Mouse (Mus musculus) MEL (cell line): ENCODE measurements around the gene Slc35b2. TPM values are rescaled to one million over a fixed set of nuclear protein-coding genes. Genes with fewer than 3 reads are reported as not detected.

ENCODE experiments used
- DNase-seq: peaks from one replicate; pipeline ENCODE4 v3.0.0; 2011; ENCODE audit warnings: low read depth, low spot score
- H3K27ac ChIP-seq: 2 replicates; pipeline ENCODE4 v1.5.1; 2012; ENCODE audit warnings: low read depth, mild to moderate bottlenecking, control low read depth, low read length, moderate library complexity; ENCODE audit not compliant: control insufficient read depth
- H3K27me3 ChIP-seq, 2 experiments: fragments of 150-350 bp in 1 of 2; sonication (generic) in 1 of 2; 2 replicates each; pipeline ENCODE4 v1.6.1; 2012; ENCODE audit warnings: low read length in 2 of 2, mild to moderate bottlenecking in 2 of 2, improper control_type of control experiment in 1 of 2, moderate library complexity in 1 of 2; ENCODE audit not compliant: insufficient read depth in 2 of 2, control insufficient read depth in 1 of 2
- H3K36me3 ChIP-seq, 2 experiments: 2 replicates each; pipeline ENCODE4 v1.6.1; 2012 to 2014; ENCODE audit warnings: low read length in 2 of 2, improper control_type of control experiment in 1 of 2, inconsistent platforms in 1 of 2, mild to moderate bottlenecking in 1 of 2; ENCODE audit not compliant: insufficient read depth in 2 of 2, control insufficient read depth in 1 of 2
- H3K4me1 ChIP-seq, 2 experiments: fragments of 150-350 bp in 1 of 2; sonication (generic) in 1 of 2; 2 replicates each; pipeline ENCODE4 v1.6.1; 2012; ENCODE audit warnings: low read length in 2 of 2, improper control_type of control experiment in 1 of 2, mild to moderate bottlenecking in 1 of 2; ENCODE audit not compliant: insufficient read depth in 2 of 2, control insufficient read depth in 1 of 2
- H3K4me3 ChIP-seq, 2 experiments: fragments of 150-350 bp in 1 of 2; sonication (generic) in 1 of 2; 2 replicates each; pipeline ENCODE4 v1.5.1; 2012; ENCODE audit warnings: low read depth in 2 of 2, low read length in 2 of 2, mild to moderate bottlenecking in 2 of 2, moderate library complexity in 2 of 2, control low read depth in 1 of 2, improper control_type of control experiment in 1 of 2; ENCODE audit not compliant: control insufficient read depth in 1 of 2, insufficient read depth in 1 of 2
- H3K79me2 ChIP-seq: 2 replicates; pipeline ENCODE4 v1.6.1; 2012; ENCODE audit warnings: mild to moderate bottlenecking, low read length, moderate library complexity; ENCODE audit not compliant: control insufficient read depth, poor library complexity, insufficient read depth
- H3K9ac ChIP-seq: 2 replicates; pipeline ENCODE4 v1.6.1; 2012; ENCODE audit warnings: low read depth, mild to moderate bottlenecking, control low read depth, low read length, moderate library complexity; ENCODE audit not compliant: control insufficient read depth, poor library complexity, severe bottlenecking
- H3K9me3 ChIP-seq: fragments of 150-350 bp; sonication (generic); replicated peaks from 2 replicates; pipeline ENCODE4 v1.6.1; 2012; ENCODE audit warnings: mild to moderate bottlenecking, low read length, improper control_type of control experiment, moderate library complexity; ENCODE audit not compliant: insufficient read depth
- CHD1 ChIP-seq: IDR thresholded peaks from 2 replicates; pipeline ENCODE4 v1.6.1; 2012; ENCODE audit warnings: low read depth, mild to moderate bottlenecking, inconsistent platforms, low read length, improper control_type of control experiment
- ELF1 ChIP-seq: IDR thresholded peaks from 2 replicates; pipeline ENCODE4 v1.6.1; 2014; ENCODE audit warnings: low read depth, mild to moderate bottlenecking, inconsistent platforms, low read length, improper control_type of control experiment, moderate library complexity
- EP300 ChIP-seq, 2 experiments: IDR thresholded peaks; 2 replicates each; pipeline ENCODE4 v1.6.1; 2011; ENCODE audit warnings: improper control_type of control experiment in 2 of 2, low read length in 2 of 2, low read depth in 1 of 2, mild to moderate bottlenecking in 1 of 2
- GATA1 ChIP-seq: IDR thresholded peaks from 2 replicates; pipeline ENCODE4 v1.6.1; 2011; ENCODE audit warnings: low read depth, low read length, improper control_type of control experiment
- HCFC1 ChIP-seq: IDR thresholded peaks from 2 replicates; pipeline ENCODE4 v1.6.1; 2012; ENCODE audit warnings: low read depth, mild to moderate bottlenecking, inconsistent platforms, low read length, improper control_type of control experiment, moderate library complexity
- JUND ChIP-seq: IDR thresholded peaks from 2 replicates; pipeline ENCODE4 v1.6.1; 2011; ENCODE audit warnings: low read depth, mild to moderate bottlenecking, improper control_type of control experiment, low read length
- KAT2A ChIP-seq: conservative IDR thresholded peaks from 2 replicates; pipeline ENCODE4 v1.6.1; 2012; ENCODE audit warnings: low read depth, low read length, improper control_type of control experiment, inconsistent platforms
- MAZ ChIP-seq: IDR thresholded peaks from 2 replicates; pipeline ENCODE4 v1.6.1; 2012; ENCODE audit warnings: low read depth, mild to moderate bottlenecking, inconsistent platforms, low read length, improper control_type of control experiment
- MEF2A ChIP-seq: IDR thresholded peaks from 2 replicates; pipeline ENCODE4 v1.6.1; 2014; ENCODE audit warnings: low read depth, mild to moderate bottlenecking, inconsistent platforms, low read length, improper control_type of control experiment; ENCODE audit not compliant: poor library complexity, insufficient replicate concordance, severe bottlenecking; ENCODE audit errors: extremely low read depth
- MXI1 ChIP-seq: IDR thresholded peaks from 2 replicates; pipeline ENCODE4 v1.6.1; 2011; ENCODE audit warnings: mild to moderate bottlenecking, low read depth, low read length, improper control_type of control experiment
- MYB ChIP-seq: IDR thresholded peaks from 2 replicates; pipeline ENCODE4 v1.6.1; 2011; ENCODE audit warnings: mild to moderate bottlenecking, low read depth, low read length, improper control_type of control experiment
- MYC ChIP-seq: IDR thresholded peaks from 2 replicates; pipeline ENCODE4 v1.6.1; 2011; ENCODE audit warnings: low read depth, mild to moderate bottlenecking, low read length, improper control_type of control experiment, moderate library complexity
- NELFE ChIP-seq: IDR thresholded peaks from 2 replicates; pipeline ENCODE4 v1.6.1; 2011; ENCODE audit warnings: low read depth, low read length, improper control_type of control experiment
- NRF1 ChIP-seq: IDR thresholded peaks from 2 replicates; pipeline ENCODE4 v1.6.1; 2014; ENCODE audit warnings: low read depth, mild to moderate bottlenecking, inconsistent platforms, low read length, improper control_type of control experiment, moderate library complexity; ENCODE audit not compliant: poor library complexity, insufficient read depth, severe bottlenecking
- POLR2A ChIP-seq, 2 experiments: IDR thresholded peaks; 2 replicates each; pipeline ENCODE4 v1.6.1; 2011 to 2012; ENCODE audit warnings: low read length in 2 of 2, mild to moderate bottlenecking in 2 of 2, control low read depth in 1 of 2, improper control_type of control experiment in 1 of 2, low read depth in 1 of 2, moderate library complexity in 1 of 2; ENCODE audit not compliant: control insufficient read depth in 1 of 2, insufficient read depth in 1 of 2, poor library complexity in 1 of 2
- POLR2AphosphoS5 ChIP-seq: IDR thresholded peaks from 2 replicates; pipeline ENCODE4 v1.6.1; 2012; ENCODE audit warnings: low read depth, borderline replicate concordance, mild to moderate bottlenecking, inconsistent platforms, low read length, moderate library complexity, mixed read lengths
- RAD21 ChIP-seq: IDR thresholded peaks from 2 replicates; pipeline ENCODE4 v1.6.1; 2011; ENCODE audit warnings: mild to moderate bottlenecking, low read depth, low read length, improper control_type of control experiment
- RCOR1 ChIP-seq: IDR thresholded peaks from 2 replicates; pipeline ENCODE4 v1.6.1; 2012; ENCODE audit warnings: low read depth, mild to moderate bottlenecking, inconsistent platforms, low read length, improper control_type of control experiment
- SIN3A ChIP-seq: IDR thresholded peaks from 2 replicates; pipeline ENCODE4 v1.6.1; 2012; ENCODE audit warnings: low read length, improper control_type of control experiment, inconsistent platforms
- SMC3 ChIP-seq: IDR thresholded peaks from 2 replicates; pipeline ENCODE4 v1.6.1; 2011; ENCODE audit warnings: low read depth, low read length, improper control_type of control experiment
- TBP ChIP-seq: IDR thresholded peaks from 2 replicates; pipeline ENCODE4 v1.8.0; 2011; ENCODE audit warnings: low read depth, low read length, improper control_type of control experiment
- TCF12 ChIP-seq: IDR thresholded peaks from 2 replicates; pipeline ENCODE4 v1.6.1; 2014; ENCODE audit warnings: low read depth, mild to moderate bottlenecking, inconsistent platforms, low read length, improper control_type of control experiment, moderate library complexity
- USF1 ChIP-seq: IDR thresholded peaks from 2 replicates; pipeline ENCODE4 v1.6.1; 2014; ENCODE audit warnings: low read depth, mild to moderate bottlenecking, inconsistent platforms, low read length, improper control_type of control experiment, moderate library complexity
- USF2 ChIP-seq, 2 experiments: IDR thresholded peaks; 2 replicates each; pipeline ENCODE4 v1.6.1; 2011 to 2012; ENCODE audit warnings: improper control_type of control experiment in 2 of 2, low read length in 2 of 2, borderline replicate concordance in 1 of 2, inconsistent platforms in 1 of 2, low read depth in 1 of 2, mild to moderate bottlenecking in 1 of 2; ENCODE audit not compliant: insufficient read depth in 1 of 2
- ZKSCAN1 ChIP-seq: IDR thresholded peaks from 2 replicates; pipeline ENCODE4 v1.6.1; 2012; ENCODE audit warnings: low read depth, mild to moderate bottlenecking, inconsistent platforms, low read length, improper control_type of control experiment, moderate library complexity
- ZMIZ1 ChIP-seq: IDR thresholded peaks from 2 replicates; pipeline ENCODE4 v1.6.1; 2012; ENCODE audit warnings: low read depth, mild to moderate bottlenecking, inconsistent platforms, low read length, improper control_type of control experiment, moderate library complexity
- ZNF384 ChIP-seq: IDR thresholded peaks from 2 replicates; pipeline ENCODE4 v1.6.1; 2012; ENCODE audit warnings: low read depth, mild to moderate bottlenecking, inconsistent platforms, low read length, improper control_type of control experiment
- polyA plus RNA-seq, 2 experiments: library from polyadenylated mRNA; stranded (reverse) in 1 of 2; unstranded in 1 of 2; fragments of >175 nt in 1 of 2; fragments of >200 nt in 1 of 2; gene quantifications; 2 replicates each; pipeline versions ENCODE4 v1.2.1 to v1.2.4; 2012; ENCODE audit warnings: low replicate concordance in 2 of 2, low read depth in 1 of 2; ENCODE audit not compliant: insufficient read length in 2 of 2, insufficient read depth in 1 of 2, missing spikeins in 1 of 2
- total RNA-seq: library from RNA; depleted of rRNA; stranded (reverse); fragments of 300-350 nt; gene quantifications from 2 replicates; pipeline ENCODE4 v1.2.3, GENCODE M21; 2012

Slc35b2 gene
- total and polyA plus RNA-seq, 3 experiments = 81.7 to 111 TPM; not detected in 1

GRCm38 (mm10) chr17:45593479-45593878, 29.8 kb downstream of the Slc35b2 start (continued):
- TF ChIP-seq MEF2A = 0 out of 2 replicates have a peak, but pooled peaks have one; percentile 12

DNA sequence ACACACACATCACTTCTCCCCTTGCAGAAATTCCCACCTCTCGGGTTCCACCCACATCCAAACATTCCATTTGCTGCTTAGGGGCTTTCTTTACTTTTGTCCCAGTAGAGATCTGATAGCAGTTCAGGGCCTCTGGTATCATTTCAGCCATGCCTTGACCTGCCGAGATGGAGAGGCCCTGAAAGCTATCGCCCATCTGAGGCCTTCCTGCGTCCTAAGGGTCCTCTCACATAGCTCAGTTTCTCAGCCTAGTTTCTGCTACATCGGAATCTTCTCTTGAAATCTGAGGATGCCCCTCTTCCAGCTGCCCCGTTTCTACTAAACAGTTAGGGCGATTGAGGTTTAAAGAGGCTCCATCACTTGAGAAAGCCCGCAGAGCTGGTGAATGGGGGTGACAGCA, 30.5 kb downstream of the Slc35b2 start:
- Histone ChIP-seq H3K36me3 (peaks cover 5 to 37% of the 10 kb centered on the region in 2 experiments; a peak in 3 of 4 replicates), H3K27me3 (no peaks in the 10 kb centered on the region)
- peak; percentile 45 for DNase-seq

GRCm38 (mm10) chr17:45594881-45595735, 31.4 kb downstream of the Slc35b2 start:
- H3K79me2 ChIP-seq = peaks cover 41% of the 10 kb centered on the region
- H3K9me3 ChIP-seq = no peaks in the 10 kb centered on the region
- H3K9ac ChIP-seq = peak overlapping the region; percentile 80
- peak; percentile 87 for DNase-seq
- peaks cover 2 to 37% of the 10 kb centered on the region in 2 experiments; a peak in 3 of 4 replicates for H3K36me3 ChIP-seq
- H3K4me1 ChIP-seq = peaks cover 26 to 45% of the 10 kb centered on the region in 2 experiments
- H3K27me3 ChIP-seq = no peaks in the 10 kb centered on the region
- H3K27ac ChIP-seq = peak overlapping the region; percentile 64
- H3K4me3 ChIP-seq = peak overlapping the region; percentile 60 to 80
- no peak for TF ChIP-seq CHD1
- peak; percentile 88 for TF ChIP-seq MYC
- TF ChIP-seq NRF1 = no peak
- TF ChIP-seq RCOR1 = no peak
- 0 out of 2 replicates have a peak, but pooled peaks have one; percentile 0 for TF ChIP-seq USF1
- TF ChIP-seq MEF2A = no peak
- TF ChIP-seq MAZ = no peak; the same call in 1 of the 2 replicates
- TF ChIP-seq ELF1 = no peak
- no peak; the same call in 1 of the 2 replicates for TF ChIP-seq POLR2AphosphoS5
- peak; percentile 20; the same call in 1 of the 2 replicates for TF ChIP-seq SIN3A
- peak; percentile 93 for TF ChIP-seq MXI1
- TF ChIP-seq USF2 (IDR thresholded peaks at IDR 0.05; ENCODE audit: borderline replicate concordance in 1 of 2, insufficient read depth in 1 of 2, low read depth in 1 of 2, low read length in 2 of 2) = no peak
- TF ChIP-seq ZKSCAN1 = no peak
- no peak for TF ChIP-seq ZNF384
- TF ChIP-seq SMC3 = no peak
- TF ChIP-seq KAT2A = no peak
- TF ChIP-seq NELFE = peak; percentile 71
- no peak for TF ChIP-seq RAD21
- no peak for TF ChIP-seq MYB
- no peak for TF ChIP-seq EP300 (IDR thresholded peaks at IDR 0.05; ENCODE audit: low read depth in 1 of 2, low read length in 2 of 2)
- peak; percentile 59; the same call in 1 of the 2 replicates for TF ChIP-seq ZMIZ1
- peak; percentile 60 to 88; a peak in 3 of 4 replicates for TF ChIP-seq POLR2A (IDR thresholded peaks at IDR 0.05; ENCODE audit: control insufficient read depth in 1 of 2, insufficient read depth in 1 of 2, low read depth in 1 of 2, low read length in 2 of 2, poor library complexity in 1 of 2)
- peak; percentile 47 for TF ChIP-seq TBP
- TF ChIP-seq HCFC1 = peak; percentile 29; the same call in 1 of the 2 replicates

More for the DNA sequence above, 30.5 kb downstream of the Slc35b2 start:
- peak overlapping the region; percentile 60 to 80 for H3K4me3 ChIP-seq
- no peaks in the 10 kb centered on the region for H3K9me3 ChIP-seq
- H3K79me2 ChIP-seq = peaks cover 41% of the 10 kb centered on the region
- peaks cover 26 to 43% of the 10 kb centered on the region in 2 experiments for H3K4me1 ChIP-seq
- H3K9ac ChIP-seq = peak overlapping the region; percentile 80
- no peak; the same call in 1 of the 2 replicates for TF ChIP-seq SIN3A
- no peak for TF ChIP-seq JUND
- TF ChIP-seq EP300 (IDR thresholded peaks at IDR 0.05; ENCODE audit: low read depth in 1 of 2, low read length in 2 of 2) = 0 out of 4 replicates have a peak, but pooled peaks of 1 of the 2 experiments have one; percentile 5
- TF ChIP-seq TCF12 = 0 out of 2 replicates have a peak, but pooled peaks have one; percentile 23
- TF ChIP-seq GATA1 = no peak
- TF ChIP-seq, all 39 proteins: peak for 2
- peak overlapping the region; percentile 64 for H3K27ac ChIP-seq
